Mouse (Mus musculus) CH12.LX (cell line): Measurements from ENCODE around the gene Pvalb. TPM values are rescaled to one million over a fixed set of nuclear protein-coding genes. Genes with fewer than 3 reads are reported as not detected.

Source experiments
- DNase-seq: peaks from one replicate; pipeline ENCODE4 v3.0.0-alpha.2; 2013; ENCODE audit errors: extremely low read depth
- H3K27ac ChIP-seq: 2 replicates; pipeline ENCODE4 v1.5.1; 2012; ENCODE audit warnings: low read depth, mild to moderate bottlenecking, control low read depth, moderate library complexity; ENCODE audit not compliant: insufficient read depth
- H3K27me3 ChIP-seq: replicated peaks from 2 replicates; pipeline ENCODE3; 2012; ENCODE audit warnings: inconsistent platforms
- H3K36me3 ChIP-seq, 2 experiments: replicated peaks in 1 of 2; 2 replicates each; pipeline versions ENCODE3 to v1.6.1; 2012; ENCODE audit warnings: inconsistent platforms in 1 of 2, low read length in 1 of 2, mild to moderate bottlenecking in 1 of 2, mixed read lengths in 1 of 2, moderate library complexity in 1 of 2; ENCODE audit not compliant: control insufficient read depth in 1 of 2, insufficient read depth in 1 of 2
- H3K4me1 ChIP-seq, 2 experiments: 2 replicates each; pipeline ENCODE4 v1.6.1; 2012; ENCODE audit warnings: inconsistent platforms in 1 of 2, moderate library complexity in 1 of 2; ENCODE audit not compliant: insufficient read depth in 2 of 2, control insufficient read depth in 1 of 2
- H3K4me2 ChIP-seq: 2 replicates; pipeline ENCODE4 v1.6.1; 2012; ENCODE audit warnings: low read depth, mild to moderate bottlenecking, control low read depth; ENCODE audit not compliant: poor library complexity, insufficient read depth, severe bottlenecking
- H3K4me3 ChIP-seq, 3 experiments: fragments of 150-350 bp in 1 of 3; sonication (generic) in 1 of 3; replicated peaks in 1 of 3; 2 replicates each; pipeline versions ENCODE3 to v1.5.1; 2011 to 2012; ENCODE audit warnings: low read depth in 2 of 3, low read length in 2 of 3, mild to moderate bottlenecking in 2 of 3, moderate library complexity in 2 of 3, control low read depth in 1 of 3, improper control_type of control experiment in 1 of 3, inconsistent platforms in 1 of 3, mixed read lengths in 1 of 3; ENCODE audit not compliant: poor library complexity in 1 of 3
- H3K79me2 ChIP-seq: replicated peaks from 2 replicates; pipeline ENCODE4 v1.6.1; 2012; ENCODE audit warnings: mild to moderate bottlenecking, moderate library complexity; ENCODE audit not compliant: control insufficient read depth, poor library complexity, insufficient read depth, severe bottlenecking; ENCODE audit errors: extremely low read depth
- H3K9ac ChIP-seq: 2 replicates; pipeline ENCODE4 v1.6.1; 2012; ENCODE audit warnings: low read depth, mild to moderate bottlenecking, control low read depth, moderate library complexity; ENCODE audit not compliant: insufficient read depth
- H3K9me3 ChIP-seq: replicated peaks from 2 replicates; pipeline ENCODE3; 2012; ENCODE audit warnings: low read length, inconsistent platforms, mixed read lengths
- BHLHE40 ChIP-seq: IDR thresholded peaks from 2 replicates; pipeline ENCODE4 v1.6.1; 2011; ENCODE audit warnings: mild to moderate bottlenecking, low read depth, low read length, improper control_type of control experiment
- E2F4 ChIP-seq: IDR thresholded peaks from 2 replicates; pipeline ENCODE4 v1.6.1; 2011; ENCODE audit warnings: low read depth, low read length, improper control_type of control experiment; ENCODE audit not compliant: insufficient replicate concordance
- ELF1 ChIP-seq: IDR thresholded peaks from 2 replicates; pipeline ENCODE4 v1.6.1; 2014; ENCODE audit warnings: low read depth, mild to moderate bottlenecking, inconsistent platforms, low read length, improper control_type of control experiment
- EP300 ChIP-seq: IDR thresholded peaks from 2 replicates; pipeline ENCODE4 v1.6.1; 2011; ENCODE audit warnings: low read length, improper control_type of control experiment
- GABPA ChIP-seq: IDR thresholded peaks from 2 replicates; pipeline ENCODE4 v1.6.1; 2012; ENCODE audit warnings: low read depth, low read length, improper control_type of control experiment, inconsistent platforms; ENCODE audit not compliant: insufficient replicate concordance
- HCFC1 ChIP-seq: IDR thresholded peaks from 2 replicates; pipeline ENCODE4 v1.6.1; 2012; ENCODE audit warnings: low read depth, mild to moderate bottlenecking, inconsistent platforms, low read length, improper control_type of control experiment
- JUN ChIP-seq: IDR thresholded peaks from 2 replicates; pipeline ENCODE4 v1.6.1; 2011; ENCODE audit warnings: low read depth, mild to moderate bottlenecking, low read length, improper control_type of control experiment, moderate library complexity; ENCODE audit not compliant: insufficient read depth
- MAX ChIP-seq: IDR thresholded peaks from 2 replicates; pipeline ENCODE4 v1.6.1; 2011; ENCODE audit warnings: low read length, improper control_type of control experiment
- MEF2A ChIP-seq: IDR thresholded peaks from 2 replicates; pipeline ENCODE4 v1.6.1; 2014; ENCODE audit warnings: low read depth, mild to moderate bottlenecking, inconsistent platforms, low read length, improper control_type of control experiment, borderline replicate concordance
- MXI1 ChIP-seq: IDR thresholded peaks from 2 replicates; pipeline ENCODE4 v1.6.1; 2011; ENCODE audit warnings: mild to moderate bottlenecking, low read depth, low read length, improper control_type of control experiment
- MYC ChIP-seq: IDR thresholded peaks from 2 replicates; pipeline ENCODE4 v1.6.1; 2011; ENCODE audit warnings: low read depth, mild to moderate bottlenecking, improper control_type of control experiment, low read length
- NRF1 ChIP-seq: IDR thresholded peaks from 2 replicates; pipeline ENCODE4 v1.6.1; 2014; ENCODE audit warnings: low read depth, mild to moderate bottlenecking, inconsistent platforms, low read length, improper control_type of control experiment, moderate library complexity
- PAX5 ChIP-seq: IDR thresholded peaks from 2 replicates; pipeline ENCODE4 v1.6.1; 2012; ENCODE audit warnings: low read length, inconsistent platforms, mixed read lengths
- POLR2A ChIP-seq: IDR thresholded peaks from 2 replicates; pipeline ENCODE4 v1.6.1; 2011; ENCODE audit warnings: low read depth, mild to moderate bottlenecking, improper control_type of control experiment, low read length
- RAD21 ChIP-seq: IDR thresholded peaks from 2 replicates; pipeline ENCODE4 v1.6.1; 2011; ENCODE audit warnings: low read depth, mild to moderate bottlenecking, low read length, improper control_type of control experiment, moderate library complexity
- RCOR1 ChIP-seq: conservative IDR thresholded peaks from 2 replicates; pipeline ENCODE4 v1.6.1; 2012; ENCODE audit warnings: low read depth, mild to moderate bottlenecking, inconsistent platforms, low read length, improper control_type of control experiment
- SIN3A ChIP-seq: IDR thresholded peaks from 2 replicates; pipeline ENCODE4 v1.6.1; 2012; ENCODE audit warnings: low read length, improper control_type of control experiment, inconsistent platforms
- TCF12 ChIP-seq: IDR thresholded peaks from 2 replicates; pipeline ENCODE4 v1.6.1; 2014; ENCODE audit warnings: low read depth, mild to moderate bottlenecking, inconsistent platforms, low read length, improper control_type of control experiment
- USF1 ChIP-seq: IDR thresholded peaks from 2 replicates; pipeline ENCODE4 v1.6.1; 2014; ENCODE audit warnings: low read depth, mild to moderate bottlenecking, inconsistent platforms, low read length, improper control_type of control experiment
- USF2 ChIP-seq: conservative IDR thresholded peaks from 2 replicates; pipeline ENCODE4 v1.6.1; 2011; ENCODE audit warnings: low read depth, low read length, improper control_type of control experiment
- ZC3H11A ChIP-seq: IDR thresholded peaks from 2 replicates; pipeline ENCODE4 v1.6.1; 2012; ENCODE audit warnings: low read depth, mild to moderate bottlenecking, inconsistent platforms, low read length, improper control_type of control experiment
- ZMIZ1 ChIP-seq: IDR thresholded peaks from 2 replicates; pipeline ENCODE4 v1.6.1; 2012; ENCODE audit warnings: low read depth, mild to moderate bottlenecking, inconsistent platforms, low read length, improper control_type of control experiment
- ZNF384 ChIP-seq: IDR thresholded peaks from 2 replicates; pipeline ENCODE4 v1.6.1; 2012; ENCODE audit warnings: low read depth, low read length, improper control_type of control experiment, inconsistent platforms
- dilution Hi-C: fragments of 300-500 bp; cut with MboI; formaldehyde crosslinking; loops from 2 replicates; pipeline ENCODE4 v1.14.3; 2020; ENCODE audit warnings: low sequenced_read_pairs; ENCODE audit not compliant: extremely low pct_unique_long_range_greater_than_20kb, extremely low pct_ligation_motif_present
- in situ Hi-C: fragments of 300-500 bp; cut with MboI; formaldehyde crosslinking; loops from 3 replicates; pipeline ENCODE4 v1.14.3; 2019; ENCODE audit warnings: low sequenced_read_pairs, low pct_ligation_motif_present, low pct_unique_long_range_greater_than_20kb, mixed read lengths
- polyA plus RNA-seq: library from polyadenylated mRNA; unstranded; fragments of >175 nt; gene quantifications from 2 replicates; pipeline ENCODE4 v1.2.1, GENCODE M21; 2012; ENCODE audit warnings: low read depth; ENCODE audit not compliant: insufficient read length
- total RNA-seq, 2 experiments: library from RNA; depleted of rRNA; stranded (reverse); fragments of 300-350 nt in 1 of 2; fragments of >200 nt in 1 of 2; gene quantifications; 2 replicates each; pipeline ENCODE4 v1.2.3; 2012 to 2014

Gene Pvalb
- total and polyA plus RNA-seq, 3 experiments: 11.4 to 16.4 (median 12.8) TPM

GRCm38 (mm10) chr15:78244695-78245492 lies 38.7 kb upstream of the Pvalb start, which contains the start of gene Ncf4 (continued):
- TF ChIP-seq USF1 (no peak), BHLHE40 (peak; percentile 87), NRF1 (peak; percentile 68), MEF2A (peak; percentile 88), RAD21 (peak; percentile 3), MAX (peak; percentile 61; the same call in 1 of the 2 replicates)

DNA sequence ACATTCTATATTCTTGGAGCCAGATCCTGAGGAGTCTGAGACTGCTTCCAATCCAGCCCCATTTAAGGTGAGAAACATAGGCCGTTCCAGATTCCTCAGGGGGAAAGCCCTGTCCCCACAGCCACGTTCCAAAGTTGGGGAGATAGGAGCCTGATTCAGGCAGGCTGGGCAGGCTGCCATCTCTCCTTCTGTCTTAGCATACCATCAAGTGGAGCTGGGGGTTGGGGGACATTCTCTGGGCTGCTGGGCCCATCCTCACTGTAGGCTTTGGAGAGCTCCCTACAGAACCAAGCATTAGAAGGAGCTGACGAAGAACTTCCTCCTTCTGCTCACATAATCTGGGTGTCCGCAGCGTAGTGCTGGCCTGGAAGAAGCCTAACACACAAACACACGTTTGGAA lies 37.6 kb upstream of the Pvalb start:
- Histone ChIP-seq H3K79me2 (peaks cover 14% of the 10 kb centered on the region; the same call in 1 of the 2 replicates), H3K9me3 (no peaks in the 10 kb centered on the region), H3K4me3 (peak overlapping the region in 2 of 3 experiments; percentile 0 to 63), H3K36me3 (peaks cover 3 to 4% of the 10 kb centered on the region in 2 experiments), H3K4me1 (peaks cover 45 to 63% of the 10 kb centered on the region in 2 experiments)
- DNase-seq: no peak
- dilution Hi-C loops (no loop called here), in situ Hi-C loops (loop anchor here (10.0 kb wide), 1 partner anchor 269 kb away; the partner anchor contains the start of gene Eif3d)
- TF ChIP-seq PAX5 (no peak), POLR2A (no peak; the same call in 1 of the 2 replicates), E2F4 (no peak), ZNF384 (no peak), RAD21 (no peak), TCF12 (peak; percentile 18; the same call in 1 of the 2 replicates), JUN (no peak), MXI1 (0 out of 2 replicates have a peak, but pooled peaks have one; percentile 14), EP300 (0 out of 2 replicates have a peak, but pooled peaks have one; percentile 14), RCOR1 (0 out of 2 replicates have a peak, but pooled peaks have one; percentile 21), ZMIZ1 (0 out of 2 replicates have a peak, but pooled peaks have one; percentile 36), MAX (peak; percentile 12; the same call in 1 of the 2 replicates), MEF2A (0 out of 2 replicates have a peak, but pooled peaks have one; percentile 19)
- TF ChIP-seq, all 38 proteins: peak for 7
- Histone ChIP-seq H3K4me2 (peak overlapping the region; percentile 52), H3K9ac (peak overlapping the region; percentile 44), H3K27me3 (no peaks in the 10 kb centered on the region), H3K27ac (peak overlapping the region; percentile 98)

- Histone ChIP-seq H3K4me3 (no peak overlapping the region), H3K4me2 (no peak overlapping the region), H3K9ac (peak overlapping the region; percentile 44), H3K27me3 (no peaks in the 10 kb centered on the region), H3K79me2 (peaks cover 11% of the 10 kb centered on the region; the same call in 1 of the 2 replicates), H3K4me1 (peaks cover 38 to 56% of the 10 kb centered on the region in 2 experiments), H3K27ac (peak overlapping the region; percentile 98), H3K36me3 (no peaks in the 10 kb centered on the region), H3K9me3 (no peaks in the 10 kb centered on the region)
- in situ Hi-C loops (loop anchor here (10.0 kb wide), 1 partner anchor 268 kb away; the partner anchor contains the start of gene Eif3d), dilution Hi-C loops (no loop called here)
- TF ChIP-seq USF2 (peak; percentile 53), USF1 (peak; percentile 68), ZC3H11A (no peak), MAX (peak; percentile 77), SIN3A (no peak), HCFC1 (no peak), GABPA (no peak), ELF1 (peak; percentile 11; the same call in 1 of the 2 replicates), MYC (peak; percentile 62; the same call in 1 of the 2 replicates), PAX5 (no peak)
- no peak for DNase-seq
Observed at GRCm38 (mm10) chr15:78243061-78243460, 36.9 kb upstream of the Pvalb start.
